Comparison of ENCODE assay signal across 21 mouse cellular contexts in genomic region chr9:43109125-43109524, GRCm38 (mm10). TPM values are rescaled to one million over a fixed set of nuclear protein-coding genes. Genes with fewer than 3 reads are reported as not detected.
DNase-seq lines count a peak whose midpoint lies in the region; TF ChIP-seq lines count a peak whose summit lies in the region.
"Had no signal": no experiment of that assay in that cellular context is flagged by ENCODE, and none has a peak within 500 bp of the region (broad histone marks: within the 10 kb centered on the region; RNA-seq: fewer than 3 reads in every experiment).

No protein-coding gene starts in this region.

- in situ Hi-C loops in ES-E14 (cut with MboI; ENCODE audit: low sequenced_read_pairs in 2 of 2, unreplicated experiment in 2 of 2) = no loop called here

- TF ChIP-seq POLR2A in ES-Bruce4 (IDR thresholded peaks at IDR 0.05; ENCODE audit: insufficient read depth, low read length) = no peak

- no peaks in the 10 kb centered on the region; the same call in 1 of the 2 replicates for H3K36me3 ChIP-seq in ES-Bruce4 (ENCODE audit: control insufficient read depth, insufficient read depth, low read length, poor library complexity, severe bottlenecking)
- peaks cover 6% of the 10 kb centered on the region; the same call in 1 of the 2 replicates for H3K36me3 ChIP-seq in ES-E14 (ENCODE audit: control insufficient read depth, insufficient read depth, low read length, poor library complexity, severe bottlenecking)

- H3K4me1 ChIP-seq in ES-Bruce4 (ENCODE audit: control insufficient read depth, insufficient read depth, low read length) (no peaks in the 10 kb centered on the region), ES-E14 (ENCODE audit: control insufficient read depth in 2 of 2, insufficient read depth in 2 of 2, low read length in 2 of 2, poor library complexity in 1 of 2) (peaks cover 2 to 5% of the 10 kb centered on the region in 2 experiments; a peak in 3 of 4 replicates)
- peaks cover 14% of the 10 kb centered on the region for H3K4me1 ChIP-seq in brown adipose tissue, adult 24 weeks (ENCODE audit: control insufficient read depth, insufficient read depth, insufficient read length, low read length)
- H3K4me1 ChIP-seq: intestine, embryonic 15.5 days had no signal

- no peak for TF ChIP-seq EP300 in ES-Bruce4 (IDR thresholded peaks at IDR 0.05; ENCODE audit: insufficient read depth, low read depth, low read length)

- H3K4me3 ChIP-seq in layer of hippocampus, adult 2 months = no peak overlapping the region
- no peak overlapping the region for H3K4me3 ChIP-seq in ES-Bruce4 (ENCODE audit: low read depth, low read length)
- no peak overlapping the region for H3K4me3 ChIP-seq in ES-E14 (ENCODE audit: insufficient read depth in 1 of 2, low read depth in 1 of 2, low read length in 2 of 2, poor library complexity in 1 of 2, severe bottlenecking in 1 of 2)
- H3K4me3 ChIP-seq in brown adipose tissue, adult 24 weeks (ENCODE audit: insufficient read depth, low read depth, low read length) = no peak overlapping the region
- H3K4me3 ChIP-seq: embryonic facial prominence, embryonic 12.5 days; embryonic facial prominence, embryonic 15.5 days; forebrain, embryonic 15.5 days; hindbrain, embryonic 10.5 days; hindbrain, embryonic 13.5 days; intestine, embryonic 15.5 days had no signal

- no peak for DNase-seq in layer of hippocampus, adult 2 months (ENCODE audit: low spot score in 2 of 2)
- no peak for DNase-seq in layer of hippocampus, adult 8-10 months (ENCODE audit: low spot score in 2 of 2)
- DNase-seq in ES-E14 (ENCODE audit: low read depth, low spot score) = no peak
- no peak for DNase-seq in frontal cortex, adult 2 months (ENCODE audit: extremely low spot score in 1 of 2, low spot score in 1 of 2)
- DNase-seq: adrenal gland, adult 8-10 months; adrenal gland, postnatal 25 days; cerebellum, adult 18-20 months; cerebellum, adult 9-10 months; cerebellum, postnatal 14 days; gastrocnemius, postnatal 10 days; gastrocnemius, postnatal 36 days had no signal

- no peak for TF ChIP-seq CTCF in layer of hippocampus, adult 2 months (conservative IDR thresholded peaks at IDR 0.05)
- TF ChIP-seq CTCF in ES-Bruce4 (IDR thresholded peaks at IDR 0.05; ENCODE audit: low read depth, low read length) = no peak

- H3K27ac ChIP-seq in layer of hippocampus, adult 2 months = peak overlapping the region; percentile 98
- peak overlapping the region; percentile 4 for H3K27ac ChIP-seq in ES-Bruce4 (ENCODE audit: insufficient read depth, low read length)
- H3K27ac ChIP-seq in ES-E14 (ENCODE audit: insufficient read depth, low read depth, low read length, poor library complexity, severe bottlenecking) = no peak overlapping the region; the same call in 1 of the 2 replicates
- peak overlapping the region; percentile 33 for H3K27ac ChIP-seq in brown adipose tissue, adult 24 weeks (replicated peaks; ENCODE audit: low read depth, low read length)
- H3K27ac ChIP-seq: embryonic facial prominence, embryonic 12.5 days; embryonic facial prominence, embryonic 15.5 days; forebrain, embryonic 15.5 days; hindbrain, embryonic 10.5 days; hindbrain, embryonic 13.5 days; intestine, embryonic 15.5 days had no signal

- H3K27me3 ChIP-seq in ES-Bruce4 (ENCODE audit: control insufficient read depth, insufficient read depth, low read length, poor library complexity, severe bottlenecking) = no peaks in the 10 kb centered on the region
- H3K27me3 ChIP-seq: embryonic facial prominence, embryonic 12.5 days; embryonic facial prominence, embryonic 15.5 days; forebrain, embryonic 15.5 days; hindbrain, embryonic 13.5 days; intestine, embryonic 15.5 days had no signal

- H3K9ac ChIP-seq in ES-Bruce4 (ENCODE audit: low read depth, poor library complexity, severe bottlenecking) = no peak overlapping the region
- H3K9ac ChIP-seq in ES-E14 (ENCODE audit: insufficient read depth, low read depth, low read length, poor library complexity, severe bottlenecking) = peak overlapping the region; percentile 56; the same call in 1 of the 2 replicates
- H3K9ac ChIP-seq: embryonic facial prominence, embryonic 12.5 days; embryonic facial prominence, embryonic 15.5 days; forebrain, embryonic 15.5 days; hindbrain, embryonic 13.5 days; intestine, embryonic 15.5 days had no signal

- H3K9me3 ChIP-seq in ES-Bruce4 (replicated peaks; ENCODE audit: control insufficient read depth, insufficient read depth, low read length, poor library complexity, severe bottlenecking) (no peaks in the 10 kb centered on the region), ES-E14 (ENCODE audit: control insufficient read depth, insufficient read depth, low read depth, low read length) (no peaks in the 10 kb centered on the region)
- H3K9me3 ChIP-seq: embryonic facial prominence, embryonic 12.5 days; embryonic facial prominence, embryonic 15.5 days; forebrain, embryonic 15.5 days; G1E; hindbrain, embryonic 10.5 days; hindbrain, embryonic 13.5 days; intestine, embryonic 15.5 days had no signal

TF ChIP-seq in ES-E14, 5 proteins besides CTCF, POLR2A, EP300 and RAD21:
- no peak for TF ChIP-seq ZNF384 (IDR thresholded peaks at IDR 0.05; ENCODE audit: low read depth, low read length)
- TF ChIP-seq MAFK (IDR thresholded peaks at IDR 0.05; ENCODE audit: insufficient read depth, low read depth, low read length) = no peak
- TF ChIP-seq HCFC1 (IDR thresholded peaks at IDR 0.05; ENCODE audit: borderline replicate concordance, insufficient read depth, low read length) = no peak
- no peak for TF ChIP-seq CHD2 (IDR thresholded peaks at IDR 0.05; ENCODE audit: low read depth, low read length)
- TF ChIP-seq ZC3H11A (IDR thresholded peaks at IDR 0.05; ENCODE audit: borderline replicate concordance, low read depth, low read length) = no peak

RNA-seq across cellular contexts. Expression of gene Arhgef12, which starts 2.1 kb away (rescaled TPM):
- total RNA-seq in layer of hippocampus, adult 2 months (2021) = 100 to 1,000 TPM; 146 to 162 TPM
- total RNA-seq in layer of hippocampus, adult 8-10 months (2022) = 100 to 1,000 TPM; 144 to 165 (median 151) TPM
- polyA plus RNA-seq in ES-Bruce4 (2011; ENCODE audit: insufficient read depth, insufficient read length, low read depth, missing spikeins) = 42.6 and 45.6 TPM in 2 replicates
- 22.2 and 23.2 TPM in 2 replicates for total RNA-seq in ES-E14 (2012; rRNA removed)
- 47.7 and 58.9 TPM in 2 replicates for polyA plus RNA-seq in brown adipose tissue, adult 24 weeks (2012; ENCODE audit: insufficient read depth, insufficient read length, missing spikeins)
- 63.2 and 67.2 TPM in 2 replicates for polyA plus RNA-seq in frontal cortex, adult 2 months (2012; rRNA removed)

RNA-seq across cellular contexts. Expression of gene Tmem136, which starts 7.2 kb away (rescaled TPM):
- total RNA-seq in layer of hippocampus, adult 2 months (2021) = 10 to 100 TPM; 23.5 to 25.5 TPM
- total RNA-seq in layer of hippocampus, adult 8-10 months (2022) = 10 to 100 TPM; 18.5 to 22.9 (median 19.5) TPM
- polyA plus RNA-seq in ES-Bruce4 (2011; ENCODE audit: insufficient read depth, insufficient read length, low read depth, missing spikeins) = 10.0 and 10.5 TPM in 2 replicates
- total RNA-seq in ES-E14 (2012; rRNA removed) = 5.1 and 5.2 TPM in 2 replicates
- polyA plus RNA-seq in brown adipose tissue, adult 24 weeks (2012; ENCODE audit: insufficient read depth, insufficient read length, missing spikeins) = 1.6 and 2.5 TPM in 2 replicates
- polyA plus RNA-seq in frontal cortex, adult 2 months (2012; rRNA removed) = 26.1 and 28.1 TPM in 2 replicates
- total RNA-seq: granulocyte monocyte progenitor cell, adult 5-6 weeks had no signal
